Mouse (Mus musculus): Measurements from ENCODE around the gene Prss16. TPM values are rescaled to one million over a fixed set of nuclear protein-coding genes. Genes with fewer than 3 reads are reported as not detected.

Prss16 gene
- polyA plus RNA-seq, 1 experiment from 2014 or later: 0.72 TPM

DNA sequence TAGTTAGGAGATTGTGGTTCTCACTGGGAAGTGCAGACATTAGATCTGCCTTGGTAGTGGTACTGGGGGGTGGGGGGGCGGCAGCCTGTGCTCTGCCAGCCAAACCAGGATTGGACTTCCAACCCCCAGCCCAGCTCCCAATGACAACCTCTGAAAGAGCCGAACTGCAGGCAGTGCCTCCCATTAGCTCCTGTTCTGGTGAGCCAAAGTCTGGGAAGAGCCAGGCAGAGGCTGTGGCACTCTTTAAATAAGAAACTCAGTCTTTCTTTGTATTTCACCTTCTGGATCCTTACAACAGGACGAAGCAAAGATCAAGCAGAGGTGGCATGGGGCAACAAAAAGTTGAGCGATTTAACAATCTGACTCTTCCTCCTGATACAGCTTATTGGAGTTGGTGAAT lies 10.4 kb downstream of the Prss16 start:
- no peak for ATAC-seq (ENCODE audit: low read depth)
- Histone ChIP-seq H3K9me3 (replicated peaks; ENCODE audit: control insufficient read depth, low read length) (no peaks in the 10 kb centered on the region), H3K36me3 (ENCODE audit: control insufficient read depth, insufficient read depth) (no peaks in the 10 kb centered on the region), H3K9ac (ENCODE audit: low read depth, low read length) (no peak overlapping the region), H3K4me2 (ENCODE audit: low read depth, low read length) (no peak overlapping the region), H3K27me3 (ENCODE audit: control insufficient read depth, insufficient read depth, low read depth, low read length) (peaks cover 74% of the 10 kb centered on the region), H3K4me3 (ENCODE audit: low read depth, low read length) (no peak overlapping the region), H3K27ac (ENCODE audit: low read length) (no peak overlapping the region), H3K4me1 (ENCODE audit: control insufficient read depth, low read depth, low read length) (peaks cover 5% of the 10 kb centered on the region)
- 46% methylated on average over 4 of the region's 4 CpGs for WGBS (ENCODE audit: insufficient replicate concordance)

DNA sequence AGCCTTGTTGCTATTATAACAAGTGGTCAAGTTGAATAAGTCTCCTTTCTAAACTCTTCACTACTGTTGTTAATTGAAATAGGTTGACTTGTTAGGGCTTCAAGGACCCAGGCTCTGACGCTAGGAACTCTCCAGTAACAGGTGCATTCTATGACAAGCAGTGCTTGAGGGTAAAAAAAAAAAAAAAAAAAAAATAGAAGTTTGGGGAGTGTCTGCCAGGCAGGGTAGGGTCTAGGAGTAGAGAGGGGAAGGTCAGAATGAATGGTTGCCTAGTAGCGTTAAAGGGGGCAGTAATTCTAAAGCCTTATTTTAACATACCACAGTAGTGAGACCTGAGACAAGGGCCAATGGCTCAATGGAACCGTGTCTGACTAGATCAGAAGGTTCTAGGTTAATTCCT lies 11.1 kb downstream of the Prss16 start:
- no peak overlapping the region for H3K4me3 ChIP-seq (ENCODE audit: low read depth, low read length)
- no peak overlapping the region for H3K27ac ChIP-seq (ENCODE audit: low read length)
- H3K4me2 ChIP-seq (ENCODE audit: low read depth, low read length): no peak overlapping the region
- WGBS (ENCODE audit: insufficient replicate concordance): 28% methylated on average over 3 of the region's 3 CpGs
- no peak overlapping the region for H3K9ac ChIP-seq (ENCODE audit: low read depth, low read length)
- H3K27me3 ChIP-seq (ENCODE audit: control insufficient read depth, insufficient read depth, low read depth, low read length): peaks cover 72% of the 10 kb centered on the region
- no peak for ATAC-seq (ENCODE audit: low read depth)
- H3K4me1 ChIP-seq (ENCODE audit: control insufficient read depth, low read depth, low read length): peaks cover 5% of the 10 kb centered on the region
- no peaks in the 10 kb centered on the region for H3K9me3 ChIP-seq (replicated peaks; ENCODE audit: control insufficient read depth, low read length)
- H3K36me3 ChIP-seq (ENCODE audit: control insufficient read depth, insufficient read depth): no peaks in the 10 kb centered on the region

DNA sequence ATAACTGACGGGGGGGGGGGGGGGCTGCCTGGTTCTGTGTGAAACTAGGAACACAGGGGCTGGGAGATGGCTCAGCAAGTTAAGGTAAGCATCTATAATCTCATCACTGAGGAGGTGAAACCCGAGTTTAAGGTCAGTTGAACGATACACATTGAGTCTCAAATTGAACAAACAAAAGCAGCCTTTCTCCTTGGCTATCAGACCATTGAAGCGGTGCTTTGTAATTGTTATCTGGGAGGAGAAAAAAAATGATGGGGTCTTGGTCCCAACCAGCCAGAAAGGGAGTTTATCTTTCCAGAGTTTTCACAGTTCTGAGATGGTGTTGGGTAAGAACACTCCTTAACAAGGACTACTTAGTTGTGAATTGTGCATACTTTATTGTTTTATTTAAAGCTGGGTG lies 11.7 kb downstream of the Prss16 start:
- no peaks in the 10 kb centered on the region for H3K36me3 ChIP-seq (ENCODE audit: control insufficient read depth, insufficient read depth)
- no peak overlapping the region for H3K4me3 ChIP-seq (ENCODE audit: low read depth, low read length)
- H3K9me3 ChIP-seq (replicated peaks; ENCODE audit: control insufficient read depth, low read length): no peaks in the 10 kb centered on the region
- WGBS (ENCODE audit: insufficient replicate concordance): 13% methylated on average over 4 of the region's 4 CpGs
- H3K4me1 ChIP-seq (ENCODE audit: control insufficient read depth, low read depth, low read length): peaks cover 5% of the 10 kb centered on the region
- H3K27me3 ChIP-seq (ENCODE audit: control insufficient read depth, insufficient read depth, low read depth, low read length): peaks cover 68% of the 10 kb centered on the region
- no peak overlapping the region for H3K27ac ChIP-seq (ENCODE audit: low read length)
- ATAC-seq (ENCODE audit: low read depth): no peak
- no peak overlapping the region for H3K9ac ChIP-seq (ENCODE audit: low read depth, low read length)
- no peak overlapping the region for H3K4me2 ChIP-seq (ENCODE audit: low read depth, low read length)

DNA sequence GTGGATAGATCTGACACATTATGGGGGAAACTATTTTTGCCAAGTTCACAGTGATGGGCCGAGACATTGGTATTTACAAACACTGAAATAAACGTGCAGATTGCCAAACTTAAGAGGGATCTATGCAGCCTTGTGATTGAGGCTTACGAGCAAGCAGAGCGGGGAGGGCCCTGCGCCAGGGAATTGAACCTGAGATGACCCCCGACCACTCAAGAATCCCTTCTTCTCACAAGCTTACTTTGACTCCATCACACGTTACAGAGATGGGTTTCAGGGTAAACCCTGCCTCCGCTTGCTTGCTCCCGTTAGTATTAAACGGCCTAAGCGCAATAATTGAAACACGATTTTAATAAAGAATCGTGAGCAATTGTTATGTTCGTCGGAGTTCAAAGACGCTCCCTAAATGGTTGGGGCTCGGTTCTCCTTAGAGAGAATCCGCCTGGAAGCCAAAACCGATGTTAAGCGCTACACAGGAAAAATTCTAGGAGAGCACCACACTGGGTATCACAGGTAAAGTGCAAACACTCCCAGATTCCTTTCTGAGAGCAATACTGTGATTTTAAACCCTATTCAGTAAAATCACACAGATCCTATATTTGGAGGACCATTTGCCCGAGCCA lies 12.2 kb downstream of the Prss16 start:
- no peak overlapping the region for H3K27ac ChIP-seq (ENCODE audit: low read length)
- H3K4me1 ChIP-seq (ENCODE audit: control insufficient read depth, low read depth, low read length): peaks cover 5% of the 10 kb centered on the region
- H3K9ac ChIP-seq (ENCODE audit: low read depth, low read length): no peak overlapping the region
- peak overlapping the region; percentile 67 for H3K4me2 ChIP-seq (ENCODE audit: low read depth, low read length)
- ATAC-seq (ENCODE audit: low read depth): no peak
- H3K36me3 ChIP-seq (ENCODE audit: control insufficient read depth, insufficient read depth): no peaks in the 10 kb centered on the region
- H3K9me3 ChIP-seq (replicated peaks; ENCODE audit: control insufficient read depth, low read length): no peaks in the 10 kb centered on the region
- 3% methylated on average over 21 of the region's 21 CpGs for WGBS (ENCODE audit: insufficient replicate concordance)
- H3K27me3 ChIP-seq (ENCODE audit: control insufficient read depth, insufficient read depth, low read depth, low read length): peaks cover 65% of the 10 kb centered on the region
- H3K4me3 ChIP-seq (ENCODE audit: low read depth, low read length): peak overlapping the region; percentile 47

DNA sequence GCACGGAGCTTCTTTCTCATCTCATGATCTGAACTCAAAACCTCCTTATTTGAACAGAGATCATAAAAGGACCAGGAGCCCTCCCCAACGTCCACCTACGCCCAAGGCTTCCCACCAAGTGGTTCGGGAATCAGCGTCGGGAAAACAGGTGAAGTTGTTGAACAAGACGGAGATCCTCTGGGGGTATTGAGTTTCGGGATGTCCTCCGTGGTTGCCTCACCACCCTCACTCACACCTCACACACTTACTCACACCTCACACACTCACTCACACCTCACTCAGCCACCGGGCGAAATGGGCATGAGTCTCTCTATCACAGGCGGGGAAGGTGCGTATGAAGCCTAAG lies 12.7 kb downstream of the Prss16 start:
- Histone ChIP-seq H3K4me2 (ENCODE audit: low read depth, low read length) (peak overlapping the region; percentile 67), H3K9ac (ENCODE audit: low read depth, low read length) (no peak overlapping the region), H3K4me3 (ENCODE audit: low read depth, low read length) (peak overlapping the region; percentile 47), H3K9me3 (replicated peaks; ENCODE audit: control insufficient read depth, low read length) (no peaks in the 10 kb centered on the region), H3K27ac (ENCODE audit: low read length) (no peak overlapping the region), H3K4me1 (ENCODE audit: control insufficient read depth, low read depth, low read length) (peaks cover 5% of the 10 kb centered on the region), H3K36me3 (ENCODE audit: control insufficient read depth, insufficient read depth) (no peaks in the 10 kb centered on the region), H3K27me3 (ENCODE audit: control insufficient read depth, insufficient read depth, low read depth, low read length) (peaks cover 65% of the 10 kb centered on the region)
- under 1% methylated on average over 13 of the region's 13 CpGs for WGBS (ENCODE audit: insufficient replicate concordance)
- no peak for ATAC-seq (ENCODE audit: low read depth)

DNA sequence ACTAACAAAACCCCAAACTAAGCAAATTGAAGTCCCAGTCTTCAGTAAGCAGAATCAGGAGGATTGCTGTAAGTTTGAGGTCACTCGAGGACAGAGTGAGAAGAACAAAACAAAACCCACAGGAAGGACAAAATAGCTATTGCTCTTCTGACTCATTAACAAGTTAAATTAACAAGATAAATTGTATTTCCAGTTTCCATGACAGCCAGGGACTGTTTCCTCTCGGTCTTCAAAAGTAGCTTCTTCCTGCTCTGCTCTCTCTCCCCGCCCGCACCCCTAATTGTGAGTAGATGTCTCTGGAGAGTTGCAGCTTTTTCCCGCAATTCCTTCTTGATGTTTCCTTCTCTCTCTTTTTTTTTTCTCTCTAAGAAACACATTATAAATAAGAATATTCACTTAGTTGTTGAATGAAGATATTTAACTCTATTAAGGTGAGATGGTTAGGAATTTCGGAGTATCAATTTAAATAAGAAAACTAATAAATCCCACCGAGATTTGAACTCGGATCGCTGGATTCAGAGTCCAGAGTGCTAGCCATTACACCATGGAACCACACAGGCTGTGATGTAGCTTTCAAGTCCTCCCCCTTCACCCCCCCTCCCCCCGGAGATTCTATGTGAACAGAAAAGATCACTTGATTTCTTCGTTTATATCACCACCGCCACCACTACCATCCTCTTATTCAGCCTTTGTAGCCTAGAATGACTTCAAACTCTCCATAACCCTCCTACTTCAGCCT lies 13.3 kb downstream of the Prss16 start:
- no peak overlapping the region for H3K9ac ChIP-seq (ENCODE audit: low read depth, low read length)
- no peaks in the 10 kb centered on the region for H3K9me3 ChIP-seq (replicated peaks; ENCODE audit: control insufficient read depth, low read length)
- peaks cover 65% of the 10 kb centered on the region for H3K27me3 ChIP-seq (ENCODE audit: control insufficient read depth, insufficient read depth, low read depth, low read length)
- WGBS (ENCODE audit: insufficient replicate concordance): 3% methylated on average over 12 of the region's 12 CpGs
- ATAC-seq (ENCODE audit: low read depth): no peak
- peak overlapping the region; percentile 47 for H3K4me3 ChIP-seq (ENCODE audit: low read depth, low read length)
- H3K27ac ChIP-seq (ENCODE audit: low read length): no peak overlapping the region
- H3K4me2 ChIP-seq (ENCODE audit: low read depth, low read length): peak overlapping the region; percentile 67
- H3K36me3 ChIP-seq (ENCODE audit: control insufficient read depth, insufficient read depth): no peaks in the 10 kb centered on the region
- peaks cover 5% of the 10 kb centered on the region for H3K4me1 ChIP-seq (ENCODE audit: control insufficient read depth, low read depth, low read length)

DNA sequence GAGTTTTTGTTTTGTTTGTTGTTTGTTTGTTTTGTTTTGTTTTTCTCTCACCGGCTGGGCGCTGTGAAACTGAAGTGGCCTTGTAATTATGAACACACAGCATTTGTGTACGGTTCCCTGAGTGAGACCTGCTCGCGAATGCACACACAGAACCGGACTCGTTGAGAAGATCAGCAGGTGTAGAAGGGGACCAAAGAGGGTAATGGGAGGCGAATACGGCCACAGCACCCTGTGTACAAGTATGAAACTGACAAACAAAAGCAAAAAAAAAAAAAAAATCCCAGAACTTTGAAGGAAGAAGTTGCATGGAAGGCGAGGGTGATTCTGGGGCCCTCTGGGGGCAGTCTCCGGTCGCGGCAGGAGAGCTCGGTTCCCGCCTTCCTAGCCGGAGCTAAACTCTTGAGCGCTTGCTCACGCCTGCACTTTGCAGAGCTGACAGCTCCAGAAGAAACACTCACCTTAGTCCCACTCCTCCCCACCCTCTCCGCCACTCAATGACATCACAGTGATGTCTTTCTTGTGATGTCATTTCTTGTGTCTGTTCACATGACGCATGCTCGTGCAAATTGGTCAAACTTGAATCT lies 14.1 kb downstream of the Prss16 start:
- peak overlapping the region; percentile 67 for H3K4me2 ChIP-seq (ENCODE audit: low read depth, low read length)
- peaks cover 5% of the 10 kb centered on the region for H3K4me1 ChIP-seq (ENCODE audit: control insufficient read depth, low read depth, low read length)
- H3K27ac ChIP-seq (ENCODE audit: low read length): no peak overlapping the region
- peak overlapping the region; percentile 47 for H3K4me3 ChIP-seq (ENCODE audit: low read depth, low read length)
- peaks cover 62% of the 10 kb centered on the region for H3K27me3 ChIP-seq (ENCODE audit: control insufficient read depth, insufficient read depth, low read depth, low read length)
- H3K9ac ChIP-seq (ENCODE audit: low read depth, low read length): 0 out of 2 replicates have a peak overlapping the region, but pooled peaks have one; percentile 3
- no peaks in the 10 kb centered on the region for H3K36me3 ChIP-seq (ENCODE audit: control insufficient read depth, insufficient read depth)
- ATAC-seq (ENCODE audit: low read depth): no peak
- no peaks in the 10 kb centered on the region for H3K9me3 ChIP-seq (replicated peaks; ENCODE audit: control insufficient read depth, low read length)
- WGBS (ENCODE audit: insufficient replicate concordance): under 1% methylated on average over 21 of the region's 21 CpGs

DNA sequence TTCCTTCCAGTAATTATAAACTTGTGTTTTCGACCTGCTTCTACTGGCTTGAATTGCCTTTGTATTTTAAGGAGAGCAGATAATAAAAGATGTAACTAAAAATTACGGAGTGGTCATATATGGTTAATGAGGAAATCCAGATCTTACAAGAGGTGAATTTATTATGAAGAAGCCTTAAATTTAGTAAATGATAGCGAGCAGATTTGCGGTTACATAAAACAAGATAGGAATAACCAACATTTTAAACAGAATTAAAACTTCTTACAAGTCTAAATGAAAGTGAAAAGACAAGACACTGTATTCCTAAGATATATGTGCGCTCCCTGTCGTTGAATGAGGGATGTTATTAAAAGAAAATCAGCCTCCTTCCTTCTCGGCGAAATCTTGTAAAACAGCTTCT lies 14.6 kb downstream of the Prss16 start:
- Histone ChIP-seq H3K4me2 (ENCODE audit: low read depth, low read length) (peak overlapping the region; percentile 67), H3K4me3 (ENCODE audit: low read depth, low read length) (peak overlapping the region; percentile 47), H3K4me1 (ENCODE audit: control insufficient read depth, low read depth, low read length) (peaks cover 5% of the 10 kb centered on the region), H3K36me3 (ENCODE audit: control insufficient read depth, insufficient read depth) (no peaks in the 10 kb centered on the region), H3K9me3 (replicated peaks; ENCODE audit: control insufficient read depth, low read length) (no peaks in the 10 kb centered on the region), H3K27ac (ENCODE audit: low read length) (no peak overlapping the region), H3K27me3 (ENCODE audit: control insufficient read depth, insufficient read depth, low read depth, low read length) (peaks cover 59% of the 10 kb centered on the region), H3K9ac (ENCODE audit: low read depth, low read length) (0 out of 2 replicates have a peak overlapping the region, but pooled peaks have one; percentile 3)
- WGBS (ENCODE audit: insufficient replicate concordance): 3% methylated on average over 8 of the region's 8 CpGs
- ATAC-seq (ENCODE audit: low read depth): no peak
